Mouse (Mus musculus): ENCODE results near the gene Nhlrc3. TPM values are rescaled to one million over a fixed set of nuclear protein-coding genes. Genes with fewer than 3 reads are reported as not detected.

The Nhlrc3 gene
- 10 to 100 TPM; 15.9 to 17.7 TPM for polyA plus RNA-seq (2017; shearing (Covaris generic))

GRCm38 (mm10) chr3:53463046-53463764 lies at the start of gene Nhlrc3, which contains the start of gene Proser1:
Gene Nhlrc3 (minus strand): TSS chr3:53463332.
Gene Proser1 (plus strand): TSS chr3:53463666.
- peak; percentile 83 for ATAC-seq

- ATAC-seq = no peak
These were observed 39.3 kb upstream of the Nhlrc3 start for GRCm38 (mm10) chr3:53502428-53502827.

- no peak for ATAC-seq
These were observed 35.3 kb upstream of the Nhlrc3 start for GRCm38 (mm10) chr3:53498351-53498905.

- no peak for ATAC-seq
These were observed 25.2 kb upstream of the Nhlrc3 start, which contains the start of gene Stoml3 for GRCm38 (mm10) chr3:53488353-53488752. Gene Stoml3 (plus strand): TSS chr3:53488653.

GRCm38 (mm10) chr3:53486996-53487576 lies 24.0 kb upstream of the Nhlrc3 start:
- no peak for ATAC-seq

- no peak for ATAC-seq
These were observed 23.4 kb upstream of the Nhlrc3 start for GRCm38 (mm10) chr3:53486561-53486960.

GRCm38 (mm10) chr3:53483414-53484059 lies 20.4 kb upstream of the Nhlrc3 start:
- no peak for ATAC-seq

GRCm38 (mm10) chr3:53478419-53479046 lies 15.4 kb upstream of the Nhlrc3 start:
- ATAC-seq = no peak

GRCm38 (mm10) chr3:53477468-53477867 lies 14.3 kb upstream of the Nhlrc3 start:
- ATAC-seq = no peak

GRCm38 (mm10) chr3:53475889-53476288 lies 12.8 kb upstream of the Nhlrc3 start:
- no peak for ATAC-seq

- ATAC-seq = no peak
These were observed 11.0 kb upstream of the Nhlrc3 start for GRCm38 (mm10) chr3:53474179-53474578.

- no peak for ATAC-seq
These were observed 8.9 kb upstream of the Nhlrc3 start for GRCm38 (mm10) chr3:53472061-53472460.

- ATAC-seq = no peak
These were observed 6.5 kb upstream of the Nhlrc3 start for GRCm38 (mm10) chr3:53469650-53470049.

- ATAC-seq = no peak
These were observed 4.2 kb upstream of the Nhlrc3 start for GRCm38 (mm10) chr3:53467356-53467755.

- no peak for ATAC-seq
These were observed 3.3 kb upstream of the Nhlrc3 start for GRCm38 (mm10) chr3:53466481-53466880.

- ATAC-seq = no peak
These were observed 2.2 kb upstream of the Nhlrc3 start for GRCm38 (mm10) chr3:53465330-53465729.

GRCm38 (mm10) chr3:53464146-53464698 lies 1.1 kb upstream of the Nhlrc3 start:
- ATAC-seq = no peak

GRCm38 (mm10) chr3:53463765-53464114 lies 608 bp upstream of the Nhlrc3 start:
- ATAC-seq = no peak

- ATAC-seq = peak; percentile 12
These were observed 459 bp downstream of the Nhlrc3 start for GRCm38 (mm10) chr3:53462701-53463045.

- no peak for ATAC-seq
These were observed 3.0 kb downstream of the Nhlrc3 start for GRCm38 (mm10) chr3:53460106-53460505.

- ATAC-seq = no peak
These were observed 5.4 kb downstream of the Nhlrc3 start for GRCm38 (mm10) chr3:53457750-53458149.

- ATAC-seq = no peak
These were observed 8.1 kb downstream of the Nhlrc3 start for GRCm38 (mm10) chr3:53454984-53455383.

GRCm38 (mm10) chr3:53454561-53454960 lies 8.6 kb downstream of the Nhlrc3 start:
- ATAC-seq = no peak
